Mouse (Mus musculus) midbrain, embryonic 16.5 days (tissue): ENCODE data around the gene Olfr987. TPM values are rescaled to one million over a fixed set of nuclear protein-coding genes. Genes with fewer than 3 reads are reported as not detected.

Source experiments
- polyA plus RNA-seq: library from polyadenylated mRNA; unstranded; fragments of >200 nt; fragmentation: Nextera tagmentation; extraction: Ambion mirVana; gene quantifications from 2 replicates; pipeline ENCODE4 v1.2.1, GENCODE M21; 2015

The Olfr987 gene
- polyA plus RNA-seq, 1 experiment from 2014 or later = not detected

Other genes with a start within 250 kb of the Olfr987 start
- gene Aplnr, start 203.1 kb downstream of the Olfr987 start, polyA plus RNA-seq = 24.8 and 26.3 TPM in 2 replicates
- gene Lrrc55, start 142.1 kb downstream of the Olfr987 start, polyA plus RNA-seq = 15.2 and 15.8 TPM in 2 replicates
- not detected in 2 replicates for gene Olfr988, start 23.9 kb upstream of the Olfr987 start, polyA plus RNA-seq
- gene Olfr992, start 70.2 kb upstream of the Olfr987 start, polyA plus RNA-seq = not detected in 2 replicates
- not detected in 2 replicates for gene Olfr993, start 75.6 kb upstream of the Olfr987 start, polyA plus RNA-seq
- not detected in 2 replicates for gene Olfr994, start 97.1 kb upstream of the Olfr987 start, polyA plus RNA-seq
- not detected in 2 replicates for gene Olfr995, start 104.3 kb upstream of the Olfr987 start, polyA plus RNA-seq
- gene 4833423E24Rik, start 179.7 kb upstream of the Olfr987 start, polyA plus RNA-seq = 0.26 and 0.28 TPM in 2 replicates
- not detected in 2 replicates for gene Olfr996, start 239.9 kb upstream of the Olfr987 start, polyA plus RNA-seq
- not detected in 2 replicates for gene Olfr998, start 249.6 kb upstream of the Olfr987 start, polyA plus RNA-seq